Mouse (Mus musculus): ENCODE results near the gene Rasef.
"Not testable (repeated sequence)": the region's sequence is repeated elsewhere in the genome, so short reads cannot be mapped to it uniquely, and the experiment has no call there.

- not testable (repeated sequence) for TF ChIP-seq CTCF (conservative IDR thresholded peaks at IDR 0.05; ENCODE audit: insufficient read depth, insufficient read length, low read depth, low read length); POLR2A (IDR thresholded peaks at IDR 0.05; ENCODE audit: low read depth, low read length)
These were observed 107.6 kb downstream of the Rasef start, which contains the start of gene Gm428 for GRCm38 (mm10) chr4:73683216-73683615.
